Mouse (Mus musculus): ENCODE data around the gene Tm7sf3. TPM values are rescaled to one million over a fixed set of nuclear protein-coding genes. Genes with fewer than 3 reads are reported as not detected.

The Tm7sf3 gene
- total and polyA plus RNA-seq, 2 experiments from 2014 or later, result 27.3 to 41.7 TPM

DNA sequence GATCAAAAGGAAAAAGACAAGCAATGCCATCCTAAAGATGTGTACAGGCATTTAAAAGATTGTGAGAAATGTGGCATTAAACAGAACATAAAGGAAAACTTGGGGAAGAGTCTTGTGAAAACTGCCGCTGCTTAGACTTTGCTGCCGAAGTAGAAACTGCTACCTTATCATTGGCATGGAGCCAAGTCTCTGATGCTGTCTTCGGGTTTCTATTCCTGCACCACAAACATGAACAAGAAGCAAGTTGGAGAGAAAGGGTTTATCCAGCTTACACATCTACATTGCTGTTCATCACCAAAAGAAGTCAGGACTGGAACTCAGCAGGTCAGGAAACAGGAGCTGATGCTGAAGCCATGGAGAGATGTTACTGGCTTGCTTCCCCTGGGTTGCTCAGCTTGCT is 10.6 kb upstream of the Tm7sf3 start:
- Histone ChIP-seq H3K9me3 (replicated peaks; ENCODE audit: control insufficient read depth, low read length) (no peaks in the 10 kb centered on the region), H3K4me3 (ENCODE audit: low read depth, low read length) (no peak overlapping the region), H3K27ac (ENCODE audit: low read depth) (no peak overlapping the region), H3K4me1 (ENCODE audit: control insufficient read depth, insufficient read depth) (no peaks in the 10 kb centered on the region), H3K4me2 (ENCODE audit: low read depth, low read length) (no peak overlapping the region), H3K27me3 (ENCODE audit: control insufficient read depth, insufficient read depth, low read length) (no peaks in the 10 kb centered on the region), H3K36me3 (replicated peaks; ENCODE audit: control insufficient read depth, insufficient read depth, low read length) (peaks cover 19% of the 10 kb centered on the region), H3K9ac (replicated peaks; ENCODE audit: low read depth, low read length) (no peak overlapping the region)
- DNase-seq (ENCODE audit: low spot score) (no peak), ATAC-seq (ENCODE audit: insufficient read depth, low read depth) (no peak)
- WGBS, result 21% methylated on average over 3 of the region's 3 CpGs
- TF ChIP-seq EP300 (IDR thresholded peaks at IDR 0.05; ENCODE audit: low read depth) (no peak), CTCF (IDR thresholded peaks at IDR 0.05; ENCODE audit: low read depth) (no peak)

DNA sequence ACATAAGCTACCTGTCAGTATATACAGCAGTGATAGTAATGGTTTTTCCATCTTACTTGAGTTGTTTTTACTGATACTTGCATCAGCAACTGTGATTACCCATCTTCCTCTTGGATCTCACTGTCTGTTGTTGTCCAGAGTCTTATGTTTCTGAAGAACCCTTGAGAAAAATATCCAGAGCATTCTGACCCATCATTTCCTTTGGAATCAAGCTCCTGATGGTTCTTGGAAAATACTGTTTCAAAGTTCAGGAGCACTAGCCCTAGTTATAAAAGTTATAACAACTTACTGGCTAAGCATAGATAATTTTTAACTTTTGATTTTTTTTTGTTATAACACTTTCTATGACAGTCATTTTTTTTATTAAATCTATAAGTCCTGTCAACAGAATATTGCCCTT is 8.8 kb upstream of the Tm7sf3 start:
- no peak for ATAC-seq (ENCODE audit: insufficient read depth, low read depth)

DNA sequence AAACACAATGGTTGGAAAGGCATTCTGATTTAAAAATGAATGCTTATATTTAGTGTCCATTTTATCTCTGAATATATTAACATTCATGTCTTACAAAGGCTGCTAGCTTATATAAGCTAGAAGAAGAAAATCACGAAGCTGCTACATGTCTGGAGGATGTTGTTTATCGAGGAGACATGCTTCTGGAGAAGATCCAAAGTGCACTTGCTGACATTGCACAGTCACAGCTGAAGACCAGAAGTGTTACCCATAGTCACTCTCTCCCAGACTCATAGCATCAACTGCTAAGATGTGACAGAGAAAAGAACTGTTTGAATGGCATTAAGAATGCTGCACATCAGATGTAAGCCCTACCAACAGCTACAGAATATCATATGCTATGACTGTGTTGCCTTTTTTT is 7.4 kb upstream of the Tm7sf3 start:
- Histone ChIP-seq H3K27me3 (ENCODE audit: control insufficient read depth, insufficient read depth, low read length) (no peaks in the 10 kb centered on the region), H3K9ac (replicated peaks; ENCODE audit: low read depth, low read length) (no peak overlapping the region), H3K4me1 (ENCODE audit: control insufficient read depth, insufficient read depth) (no peaks in the 10 kb centered on the region), H3K27ac (ENCODE audit: low read depth) (no peak overlapping the region), H3K36me3 (replicated peaks; ENCODE audit: control insufficient read depth, insufficient read depth, low read length) (peaks cover 19% of the 10 kb centered on the region), H3K4me2 (ENCODE audit: low read depth, low read length) (no peak overlapping the region), H3K4me3 (ENCODE audit: low read depth, low read length) (no peak overlapping the region), H3K9me3 (replicated peaks; ENCODE audit: control insufficient read depth, low read length) (no peaks in the 10 kb centered on the region)
- no peak for DNase-seq (ENCODE audit: low spot score)
- TF ChIP-seq EP300 (IDR thresholded peaks at IDR 0.05; ENCODE audit: low read depth), result no peak
- TF ChIP-seq CTCF (IDR thresholded peaks at IDR 0.05; ENCODE audit: low read depth), result no peak
- 26% methylated on average over 2 of the region's 2 CpGs for WGBS
- no peak for ATAC-seq (ENCODE audit: insufficient read depth, low read depth)

More for the DNA sequence above, 8.8 kb upstream of the Tm7sf3 start:
- Histone ChIP-seq H3K27me3 (ENCODE audit: control insufficient read depth, insufficient read depth, low read length) (no peaks in the 10 kb centered on the region), H3K27ac (ENCODE audit: low read depth) (no peak overlapping the region), H3K4me2 (ENCODE audit: low read depth, low read length) (no peak overlapping the region), H3K4me3 (ENCODE audit: low read depth, low read length) (no peak overlapping the region), H3K9me3 (replicated peaks; ENCODE audit: control insufficient read depth, low read length) (no peaks in the 10 kb centered on the region), H3K4me1 (ENCODE audit: control insufficient read depth, insufficient read depth) (no peaks in the 10 kb centered on the region), H3K9ac (replicated peaks; ENCODE audit: low read depth, low read length) (no peak overlapping the region), H3K36me3 (replicated peaks; ENCODE audit: control insufficient read depth, insufficient read depth, low read length) (peaks cover 19% of the 10 kb centered on the region)
- no peak for TF ChIP-seq CTCF (IDR thresholded peaks at IDR 0.05; ENCODE audit: low read depth)
- TF ChIP-seq EP300 (IDR thresholded peaks at IDR 0.05; ENCODE audit: low read depth), result no peak
- no peak for DNase-seq (ENCODE audit: low spot score)

DNA sequence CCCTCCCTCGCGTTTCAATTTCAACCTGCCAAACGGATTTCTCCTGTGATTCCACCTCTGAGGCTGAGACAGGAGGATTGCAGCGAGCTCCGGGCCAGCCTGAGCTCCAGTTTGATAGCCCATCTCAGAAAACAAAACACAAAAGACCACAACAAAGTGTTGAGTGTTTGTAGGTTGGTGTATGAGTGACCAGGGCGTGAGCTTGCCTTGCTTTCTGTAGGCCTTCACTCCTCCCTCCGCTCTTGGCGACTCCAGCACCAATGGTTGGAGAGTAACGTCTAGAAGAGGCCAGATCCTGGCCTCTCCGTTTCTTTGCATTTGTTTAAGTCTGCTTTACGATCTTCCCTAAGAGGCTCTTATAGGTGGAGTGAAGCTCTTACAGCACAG is 553 bp upstream of the Tm7sf3 start:
- no peak for ATAC-seq (ENCODE audit: insufficient read depth, low read depth)
- WGBS, result 19% methylated on average over 11 of the region's 11 CpGs
- no peak for DNase-seq (ENCODE audit: low spot score)
- Histone ChIP-seq H3K27me3 (ENCODE audit: control insufficient read depth, insufficient read depth, low read length) (no peaks in the 10 kb centered on the region), H3K9me3 (replicated peaks; ENCODE audit: control insufficient read depth, low read length) (no peaks in the 10 kb centered on the region), H3K4me1 (ENCODE audit: control insufficient read depth, insufficient read depth) (peaks cover 10% of the 10 kb centered on the region), H3K4me2 (ENCODE audit: low read depth, low read length) (peak overlapping the region; percentile 95), H3K9ac (replicated peaks; ENCODE audit: low read depth, low read length) (peak overlapping the region; percentile 87), H3K4me3 (ENCODE audit: low read depth, low read length) (peak overlapping the region; percentile 80), H3K36me3 (replicated peaks; ENCODE audit: control insufficient read depth, insufficient read depth, low read length) (no peaks in the 10 kb centered on the region), H3K27ac (ENCODE audit: low read depth) (peak overlapping the region; percentile 91)
- TF ChIP-seq CTCF (IDR thresholded peaks at IDR 0.05; ENCODE audit: low read depth) (no peak), EP300 (IDR thresholded peaks at IDR 0.05; ENCODE audit: low read depth) (no peak)

DNA sequence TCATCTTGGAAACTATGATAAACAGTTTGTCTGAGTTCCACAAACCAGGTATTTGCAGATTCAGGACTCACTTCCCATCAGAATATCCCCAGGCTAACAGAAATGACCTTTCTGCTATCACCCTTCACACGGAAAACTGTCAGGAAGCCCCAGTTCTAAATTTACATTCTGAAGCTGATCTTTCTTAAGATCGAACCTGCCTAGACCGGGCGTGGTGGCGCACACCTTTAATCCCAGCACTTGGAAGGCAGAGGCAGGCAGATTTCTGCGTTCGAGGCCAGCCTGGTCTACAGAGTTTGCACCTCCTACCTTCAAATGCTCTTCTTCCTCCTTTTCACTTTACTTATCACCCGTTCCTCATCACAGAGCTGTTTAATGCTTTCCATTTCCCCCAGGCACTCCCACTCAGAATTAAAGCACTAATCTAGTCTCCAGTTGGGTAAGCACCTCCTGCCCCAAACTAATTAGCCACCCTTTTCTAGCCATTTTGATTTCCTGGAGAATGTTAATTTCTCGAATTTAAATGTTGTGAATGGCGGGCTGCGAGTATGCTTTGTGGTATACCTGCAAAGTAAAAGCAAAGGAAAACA is 908 bp downstream of the Tm7sf3 start:
- Histone ChIP-seq H3K9me3 (replicated peaks; ENCODE audit: control insufficient read depth, low read length) (no peaks in the 10 kb centered on the region), H3K27me3 (ENCODE audit: control insufficient read depth, insufficient read depth, low read length) (no peaks in the 10 kb centered on the region), H3K27ac (ENCODE audit: low read depth) (peak overlapping the region; percentile 72), H3K9ac (replicated peaks; ENCODE audit: low read depth, low read length) (peak overlapping the region; percentile 87), H3K4me2 (ENCODE audit: low read depth, low read length) (peak overlapping the region; percentile 95), H3K36me3 (replicated peaks; ENCODE audit: control insufficient read depth, insufficient read depth, low read length) (no peaks in the 10 kb centered on the region), H3K4me1 (ENCODE audit: control insufficient read depth, insufficient read depth) (peaks cover 10% of the 10 kb centered on the region), H3K4me3 (ENCODE audit: low read depth, low read length) (peak overlapping the region; percentile 80)
- ATAC-seq (ENCODE audit: insufficient read depth, low read depth) (no peak), DNase-seq (ENCODE audit: low spot score) (no peak)
- 60% methylated on average over 11 of the region's 11 CpGs for WGBS
- TF ChIP-seq CTCF (IDR thresholded peaks at IDR 0.05; ENCODE audit: low read depth) (no peak), EP300 (IDR thresholded peaks at IDR 0.05; ENCODE audit: low read depth) (no peak)

DNA sequence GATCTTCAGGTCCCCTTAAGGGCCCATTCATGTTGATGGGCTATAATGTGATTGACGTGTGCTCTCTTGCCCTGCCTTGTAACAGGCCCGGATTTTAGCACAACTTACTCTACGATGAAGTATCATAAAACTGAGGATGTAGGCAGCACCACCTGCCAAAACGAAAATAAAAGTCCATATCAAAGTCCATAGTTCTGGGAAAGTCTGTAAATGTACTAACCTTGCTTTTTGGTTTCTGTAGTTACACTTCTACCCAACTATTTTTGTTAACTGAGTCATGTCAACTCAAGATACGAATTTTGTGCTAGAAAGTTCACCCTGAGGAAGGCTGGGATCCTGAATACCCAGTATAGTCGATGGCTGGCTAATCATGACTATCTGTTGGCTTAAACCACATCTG is 1.6 kb downstream of the Tm7sf3 start:
- DNase-seq (ENCODE audit: low spot score) (no peak), ATAC-seq (ENCODE audit: insufficient read depth, low read depth) (no peak)
- peaks cover 10% of the 10 kb centered on the region for H3K4me1 ChIP-seq (ENCODE audit: control insufficient read depth, insufficient read depth)
- H3K4me3 ChIP-seq (ENCODE audit: low read depth, low read length), result no peak overlapping the region
- 81% methylated on average over 6 of the region's 6 CpGs for WGBS
- H3K27me3 ChIP-seq (ENCODE audit: control insufficient read depth, insufficient read depth, low read length), result no peaks in the 10 kb centered on the region
- H3K4me2 ChIP-seq (ENCODE audit: low read depth, low read length), result no peak overlapping the region
- TF ChIP-seq EP300 (IDR thresholded peaks at IDR 0.05; ENCODE audit: low read depth), result no peak
- H3K9ac ChIP-seq (replicated peaks; ENCODE audit: low read depth, low read length), result no peak overlapping the region
- no peaks in the 10 kb centered on the region for H3K9me3 ChIP-seq (replicated peaks; ENCODE audit: control insufficient read depth, low read length)
- H3K36me3 ChIP-seq (replicated peaks; ENCODE audit: control insufficient read depth, insufficient read depth, low read length), result no peaks in the 10 kb centered on the region
- H3K27ac ChIP-seq (ENCODE audit: low read depth), result no peak overlapping the region
